Mouse (Mus musculus) stomach, embryonic 16.5 days (tissue): ENCODE results near the gene Chrna4. TPM values are rescaled to one million over a fixed set of nuclear protein-coding genes. Genes with fewer than 3 reads are reported as not detected.

Source experiments
- ATAC-seq: fragments of 200-750 bp; cut with Nextera tagmentation; 2 replicates; pipeline ENCODE4 v1.8.0; 2017; ENCODE audit warnings: moderate number of reproducible peaks, moderate TSS enrichment; ENCODE audit not compliant: insufficient read depth, low FRiP score
- H3K27ac ChIP-seq: fragments of 300-500 bp; sonication (generic); 2 replicates; pipeline ENCODE4 v1.5.1; 2014; ENCODE audit warnings: low read length
- H3K27me3 ChIP-seq: fragments of 300-500 bp; sonication (generic); 2 replicates; pipeline ENCODE4 v1.6.1; 2014; ENCODE audit warnings: low read length, control low read depth, mixed read lengths; ENCODE audit not compliant: control insufficient read depth, insufficient read depth
- H3K36me3 ChIP-seq: fragments of 300-500 bp; sonication (generic); 2 replicates; pipeline ENCODE4 v1.6.1; 2014; ENCODE audit warnings: low read length; ENCODE audit not compliant: control insufficient read depth, insufficient read depth
- H3K4me1 ChIP-seq: fragments of 300-500 bp; sonication (generic); 2 replicates; pipeline ENCODE4 v1.6.1; 2014; ENCODE audit warnings: low read length, control low read depth, mixed read lengths; ENCODE audit not compliant: control insufficient read depth, insufficient read depth
- H3K4me2 ChIP-seq: fragments of 300-500 bp; sonication (generic); 2 replicates; pipeline ENCODE4 v1.6.1; 2014; ENCODE audit warnings: low read depth, low read length, mixed read lengths
- H3K4me3 ChIP-seq: fragments of 300-500 bp; sonication (generic); replicated peaks from 2 replicates; pipeline ENCODE4 v1.5.1; 2014; ENCODE audit warnings: mild to moderate bottlenecking, low read length
- H3K9ac ChIP-seq: fragments of 300-500 bp; sonication (generic); 2 replicates; pipeline ENCODE4 v1.6.1; 2014; ENCODE audit warnings: low read length
- H3K9me3 ChIP-seq: fragments of 300-500 bp; sonication (generic); replicated peaks from 2 replicates; pipeline ENCODE4 v1.6.1; 2016; ENCODE audit warnings: low read length, control low read depth; ENCODE audit not compliant: control insufficient read depth
- WGBS: fragments of 180-500 bp; shearing (Covaris S2); extraction: QIAGEN DNeasy Blood & Tissue Kit; methylation state at CpG from one replicate; pipeline ENCODE4 v1.1.7; 2014; 5-methylcytosine and 5-hydroxymethylcytosine counted together
- polyA plus RNA-seq: library from polyadenylated mRNA; unstranded; fragments of >200 nt; fragmentation: Nextera tagmentation; extraction: Ambion mirVana; gene quantifications from 2 replicates; pipeline ENCODE4 v1.2.1, GENCODE M21; 2015

Gene Chrna4
- polyA plus RNA-seq, 1 experiment from 2014 or later, result 0.81 TPM

DNA sequence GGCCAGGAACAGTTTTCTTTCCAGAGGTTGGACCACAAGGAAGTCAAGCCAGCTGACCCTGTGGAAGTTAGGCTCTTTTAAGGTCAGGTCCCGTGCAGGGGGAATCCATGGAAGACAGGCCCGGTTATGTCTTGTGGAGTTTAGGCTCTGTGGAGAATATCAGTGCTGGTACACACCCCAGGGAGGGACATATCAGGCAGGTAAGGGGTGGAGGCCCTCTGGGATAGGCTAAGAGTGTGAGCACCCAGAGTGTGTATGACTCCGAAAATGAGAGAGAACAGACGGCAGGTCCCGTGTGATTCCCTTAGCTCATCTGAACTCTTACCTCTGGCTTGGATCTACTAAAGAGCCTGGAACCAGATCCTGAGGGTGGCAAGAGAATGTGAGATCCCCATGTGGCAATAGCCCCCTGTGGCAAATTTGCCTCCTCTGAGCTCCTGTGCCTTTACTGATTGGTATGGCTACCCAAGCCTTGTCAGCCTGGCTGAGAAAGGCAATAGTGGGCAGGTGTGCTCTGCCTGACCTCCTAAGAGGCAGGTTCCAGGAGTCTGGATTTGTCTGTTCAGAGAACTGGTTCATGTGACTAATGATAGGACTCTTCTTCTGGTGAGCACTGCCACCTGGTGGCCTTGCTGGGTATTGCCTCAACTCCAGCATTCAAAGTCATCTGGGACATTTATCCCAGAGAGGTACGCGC lies 28.5 kb upstream of the Chrna4 start:
- H3K36me3 ChIP-seq, result no peaks in the 10 kb centered on the region
- no peak overlapping the region for H3K27ac ChIP-seq
- H3K4me3 ChIP-seq, result no peak overlapping the region
- no peaks in the 10 kb centered on the region for H3K27me3 ChIP-seq
- WGBS, result 48% methylated on average over 7 of the region's 7 CpGs
- H3K9me3 ChIP-seq, result no peaks in the 10 kb centered on the region
- no peak overlapping the region for H3K9ac ChIP-seq
- ATAC-seq, result peak; percentile 46; the same call in 1 of the 2 replicates
- no peak overlapping the region for H3K4me2 ChIP-seq
- no peaks in the 10 kb centered on the region for H3K4me1 ChIP-seq

DNA sequence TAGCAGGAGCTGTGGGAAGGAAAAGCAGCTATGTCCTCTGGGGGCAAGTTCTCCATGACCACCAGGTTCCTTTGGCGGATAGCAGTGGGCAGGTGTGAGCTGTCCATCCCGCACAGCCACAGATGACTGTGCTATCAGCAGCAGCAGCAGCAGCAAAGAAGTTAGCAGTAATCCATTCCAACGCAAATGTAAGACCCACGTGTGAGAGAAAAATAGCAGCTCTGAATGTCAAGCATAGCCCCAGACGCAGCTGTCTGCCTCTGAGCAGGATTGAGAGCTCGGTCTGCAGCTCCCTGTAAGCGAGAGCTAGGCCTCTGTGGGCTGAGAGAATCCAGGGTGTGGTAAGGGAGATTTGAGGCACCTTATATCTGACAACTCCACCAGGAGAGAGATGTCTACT lies 26.8 kb upstream of the Chrna4 start:
- no peak overlapping the region for H3K27ac ChIP-seq
- no peaks in the 10 kb centered on the region for H3K9me3 ChIP-seq
- no peaks in the 10 kb centered on the region for H3K27me3 ChIP-seq
- H3K4me2 ChIP-seq, result no peak overlapping the region
- WGBS, result 46% methylated on average over 7 of the region's 7 CpGs
- no peaks in the 10 kb centered on the region for H3K36me3 ChIP-seq
- no peaks in the 10 kb centered on the region for H3K4me1 ChIP-seq
- no peak overlapping the region for H3K9ac ChIP-seq
- H3K4me3 ChIP-seq, result no peak overlapping the region
- ATAC-seq, result no peak

DNA sequence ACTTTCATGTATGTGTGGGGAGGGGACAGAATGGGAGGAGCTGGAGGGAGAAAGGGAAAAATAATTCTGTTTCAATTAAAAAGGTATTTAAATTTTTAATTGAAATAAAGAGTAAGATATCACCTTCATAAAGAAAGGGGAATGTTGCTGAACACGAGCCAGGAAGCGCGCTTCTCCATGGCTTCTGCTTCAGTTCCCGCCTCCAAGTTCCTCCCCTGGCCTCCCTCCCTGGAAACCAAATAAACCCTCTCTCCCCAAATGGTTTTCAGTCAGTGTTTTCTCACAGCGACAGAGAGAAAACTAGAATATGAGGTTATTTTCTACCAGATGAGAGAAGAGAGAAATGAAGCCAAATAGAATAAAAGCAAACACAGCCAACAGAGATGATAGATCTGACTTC lies 25.2 kb upstream of the Chrna4 start:
- no peaks in the 10 kb centered on the region for H3K36me3 ChIP-seq
- H3K4me2 ChIP-seq, result no peak overlapping the region
- 62% methylated on average over 5 of the region's 5 CpGs for WGBS

DNA sequence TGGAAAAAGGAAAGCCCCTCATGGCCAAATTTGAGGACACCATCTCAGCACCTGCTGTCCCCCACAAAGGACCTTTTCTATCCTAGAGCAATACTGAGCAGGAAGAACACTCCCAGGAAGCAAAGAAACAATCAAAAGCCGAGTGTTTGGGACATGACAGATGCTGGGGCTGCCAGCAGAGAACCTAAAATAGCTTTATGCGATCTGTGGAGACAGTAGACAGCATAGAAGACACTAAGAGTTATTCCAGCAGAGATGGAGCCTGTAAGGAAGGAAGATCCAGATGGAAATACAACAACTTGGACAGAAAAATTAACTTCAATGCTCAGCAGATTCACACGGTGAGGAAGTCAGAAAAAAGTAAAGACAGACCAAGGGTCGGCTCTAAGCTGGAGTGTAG lies 22.5 kb upstream of the Chrna4 start:
- Histone ChIP-seq H3K36me3 (no peaks in the 10 kb centered on the region), H3K27me3 (no peaks in the 10 kb centered on the region), H3K4me1 (no peaks in the 10 kb centered on the region), H3K4me2 (no peak overlapping the region), H3K4me3 (no peak overlapping the region), H3K9ac (no peak overlapping the region), H3K9me3 (no peaks in the 10 kb centered on the region), H3K27ac (no peak overlapping the region)
- 37% methylated on average over 4 of the region's 4 CpGs for WGBS
- no peak for ATAC-seq

More for the DNA sequence above, 25.2 kb upstream of the Chrna4 start:
- Histone ChIP-seq H3K27ac (no peak overlapping the region), H3K9me3 (no peaks in the 10 kb centered on the region), H3K4me1 (no peaks in the 10 kb centered on the region), H3K4me3 (no peak overlapping the region), H3K27me3 (no peaks in the 10 kb centered on the region), H3K9ac (no peak overlapping the region)
- ATAC-seq, result no peak

DNA sequence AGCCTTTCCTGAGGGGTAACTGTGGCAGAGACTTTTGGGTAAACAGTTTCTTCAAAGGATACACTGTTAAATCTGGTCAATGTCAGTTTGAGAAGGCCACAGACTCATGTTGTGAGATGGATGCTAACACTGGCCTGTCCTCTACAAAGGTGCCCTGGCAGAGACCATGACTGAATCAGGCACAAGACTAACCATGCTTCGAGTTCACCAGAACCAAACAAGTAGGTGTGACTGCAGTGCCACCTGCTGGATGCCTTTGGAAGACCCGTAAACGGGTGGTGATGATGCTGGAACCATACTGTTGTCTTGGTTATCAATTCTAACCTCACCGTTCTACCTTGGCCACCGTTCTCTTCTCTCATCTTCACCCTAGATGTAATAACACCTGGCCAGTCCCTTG lies 16.8 kb upstream of the Chrna4 start:
- no peaks in the 10 kb centered on the region for H3K36me3 ChIP-seq
- 15% methylated on average over 5 of the region's 5 CpGs for WGBS
- no peak overlapping the region for H3K4me3 ChIP-seq
- H3K4me2 ChIP-seq, result no peak overlapping the region
- H3K4me1 ChIP-seq, result no peaks in the 10 kb centered on the region
- no peaks in the 10 kb centered on the region for H3K27me3 ChIP-seq
- ATAC-seq, result peak; percentile 76; the same call in 1 of the 2 replicates
- H3K9ac ChIP-seq, result no peak overlapping the region
- H3K9me3 ChIP-seq, result no peaks in the 10 kb centered on the region
- no peak overlapping the region for H3K27ac ChIP-seq

DNA sequence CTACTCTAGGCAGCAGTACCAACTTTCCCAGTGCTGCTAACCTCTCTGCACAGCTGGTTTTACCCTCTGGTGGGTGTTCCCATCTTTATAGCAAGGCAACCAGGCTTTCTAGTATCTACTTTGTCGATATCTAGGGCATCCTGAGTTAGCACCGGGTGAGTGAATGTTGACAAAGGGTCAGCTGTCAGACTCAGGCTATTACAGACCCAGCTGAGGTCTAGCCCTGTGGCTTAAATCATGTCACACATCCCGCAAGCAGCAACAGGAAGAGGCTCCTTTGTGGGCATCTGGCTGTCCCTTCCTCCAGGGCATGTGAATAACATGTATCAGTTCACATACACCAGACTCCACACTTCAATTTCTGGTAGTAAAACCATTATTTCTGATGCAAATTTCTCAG lies 14.8 kb upstream of the Chrna4 start:
- Histone ChIP-seq H3K4me3 (no peak overlapping the region), H3K36me3 (no peaks in the 10 kb centered on the region), H3K4me2 (no peak overlapping the region), H3K27me3 (no peaks in the 10 kb centered on the region), H3K9me3 (no peaks in the 10 kb centered on the region), H3K27ac (no peak overlapping the region), H3K9ac (no peak overlapping the region), H3K4me1 (no peaks in the 10 kb centered on the region)
- WGBS, result 31% methylated on average over 3 of the region's 3 CpGs
- no peak for ATAC-seq

DNA sequence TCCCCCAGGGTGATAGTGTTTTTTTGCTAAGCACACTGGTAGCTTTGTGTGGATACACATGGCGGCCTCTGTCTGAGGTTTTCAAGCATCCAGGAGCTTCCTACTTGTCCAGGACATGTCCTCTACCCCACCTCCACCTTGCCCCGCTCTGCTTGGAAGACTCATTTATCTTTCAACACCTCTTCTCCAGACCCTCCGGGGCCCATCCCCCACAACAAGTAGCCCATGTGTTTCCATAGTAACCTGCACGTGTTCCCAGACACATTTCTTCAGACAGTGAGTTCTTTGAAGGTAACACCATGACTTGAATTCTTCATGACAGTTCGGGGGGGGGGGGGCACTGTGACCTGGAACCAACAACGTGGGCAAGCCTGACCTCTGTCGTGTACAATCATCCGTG lies 14.0 kb upstream of the Chrna4 start:
- no peak for ATAC-seq
- Histone ChIP-seq H3K4me3 (no peak overlapping the region), H3K27ac (no peak overlapping the region), H3K9me3 (no peaks in the 10 kb centered on the region), H3K4me1 (no peaks in the 10 kb centered on the region), H3K4me2 (no peak overlapping the region), H3K9ac (no peak overlapping the region), H3K36me3 (no peaks in the 10 kb centered on the region), H3K27me3 (no peaks in the 10 kb centered on the region)
- 40% methylated on average over 8 of the region's 8 CpGs for WGBS

DNA sequence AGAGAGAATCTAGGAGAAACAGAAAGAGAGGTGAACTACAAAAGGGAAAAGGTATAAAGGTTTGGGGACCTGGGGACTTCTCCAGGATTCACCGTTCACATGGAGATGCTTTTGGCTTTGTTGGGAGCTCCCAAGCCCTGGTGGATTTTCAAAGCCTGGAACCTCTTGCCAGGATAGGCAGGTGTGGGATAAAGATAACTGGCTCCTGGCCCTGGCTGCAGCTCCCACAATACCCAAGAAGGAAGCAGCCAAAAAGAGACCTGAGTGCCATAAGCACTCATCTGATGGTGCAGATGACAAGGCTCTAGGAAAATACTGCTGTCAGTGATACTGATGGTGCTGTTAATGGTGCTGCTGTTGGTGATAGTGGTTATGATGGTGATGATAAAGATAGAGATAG lies 8.8 kb upstream of the Chrna4 start:
- Histone ChIP-seq H3K27me3 (no peaks in the 10 kb centered on the region), H3K9ac (no peak overlapping the region), H3K4me3 (no peak overlapping the region), H3K27ac (no peak overlapping the region), H3K4me2 (no peak overlapping the region), H3K9me3 (no peaks in the 10 kb centered on the region), H3K4me1 (no peaks in the 10 kb centered on the region), H3K36me3 (no peaks in the 10 kb centered on the region)
- no peak for ATAC-seq
- WGBS, result 89% methylated on average over 1 of the region's 1 CpGs

DNA sequence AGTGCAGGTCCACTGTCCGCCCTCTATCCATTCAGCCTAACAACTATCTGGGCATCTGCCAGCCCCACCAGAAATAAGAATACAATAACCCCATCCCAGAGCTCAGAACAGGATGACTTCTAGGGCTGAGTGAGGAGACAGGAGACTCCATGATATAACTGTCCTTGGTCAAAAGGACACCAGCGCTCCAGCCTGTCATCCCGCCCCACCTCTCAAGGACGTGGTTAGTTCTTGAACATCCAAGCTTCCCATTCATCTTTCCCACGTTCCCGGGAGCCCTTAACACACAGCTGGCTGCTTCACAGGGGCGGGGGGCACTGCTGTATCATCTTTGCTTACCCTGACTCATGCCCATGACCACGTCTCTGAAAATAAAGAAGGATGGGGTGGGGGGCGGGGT lies 5.6 kb upstream of the Chrna4 start:
- H3K4me1 ChIP-seq, result 0 out of 2 replicates have a peak, but pooled peaks cover 2% of the 10 kb centered on the region
- no peaks in the 10 kb centered on the region for H3K36me3 ChIP-seq
- no peak overlapping the region for H3K27ac ChIP-seq
- 77% methylated on average over 9 of the region's 9 CpGs for WGBS
- ATAC-seq, result no peak
- H3K27me3 ChIP-seq, result no peaks in the 10 kb centered on the region
- no peaks in the 10 kb centered on the region for H3K9me3 ChIP-seq
- H3K4me2 ChIP-seq, result no peak overlapping the region
- no peak overlapping the region for H3K4me3 ChIP-seq
- no peak overlapping the region for H3K9ac ChIP-seq
